Mouse (Mus musculus): ENCODE measurements at regions not wholly inside any gene's neighbourhood (a gene's known extent, or its start where the extent isn't known, plus 50 kb on each side); places are given as distances from the start of the nearest gene placed in this dataset.

- TF ChIP-seq CTCF (IDR thresholded peaks at IDR 0.05; ENCODE audit: insufficient read depth, low read length) = no peak
- TF ChIP-seq POLR2A (IDR thresholded peaks at IDR 0.05; ENCODE audit: borderline replicate concordance, extremely low read depth, low read depth, low read length) = no peak
These were observed 274.9 kb downstream of the 3100002H09Rik start for GRCm38 (mm10) chr4:124335726-124336125.

Measured in lung, adult 2 months (tissue).